Mouse (Mus musculus): ENCODE data around the gene Tmem81.
"Not testable (repeated sequence)": the region's sequence is repeated elsewhere in the genome, so short reads cannot be mapped to it uniquely, and the experiment has no call there.

GRCm38 (mm10) chr1:132470031-132470430 lies 36.0 kb upstream of the Tmem81 start:
- TF ChIP-seq POLR2A (IDR thresholded peaks at IDR 0.05; ENCODE audit: insufficient read length, low read depth); SRF (IDR thresholded peaks at IDR 0.05; ENCODE audit: control insufficient read depth, insufficient read length, low read depth); POLR2AphosphoS2 (IDR thresholded peaks at IDR 0.05; ENCODE audit: insufficient read length, low read depth); CEBPB (IDR thresholded peaks at IDR 0.05; ENCODE audit: insufficient read depth, poor library complexity, severe bottlenecking); E2F4 (IDR thresholded peaks at IDR 0.05; ENCODE audit: insufficient read depth); TCF12 (IDR thresholded peaks at IDR 0.05; ENCODE audit: insufficient read depth, poor library complexity, severe bottlenecking); MAX (IDR thresholded peaks at IDR 0.05; ENCODE audit: low read depth); USF1 (IDR thresholded peaks at IDR 0.05; ENCODE audit: low read depth); TCF3 (IDR thresholded peaks at IDR 0.05; ENCODE audit: insufficient read length, low read depth); MYOG (IDR thresholded peaks at IDR 0.05; ENCODE audit: control insufficient read depth in 1 of 3, insufficient read depth in 1 of 3, insufficient read length in 2 of 3, low read depth in 2 of 3); REST (IDR thresholded peaks at IDR 0.05; ENCODE audit: insufficient read depth, insufficient read length): not testable (repeated sequence)
